Mouse (Mus musculus) brown adipose tissue, adult 24 weeks (tissue): ENCODE results near the gene Sox18. TPM values are rescaled to one million over a fixed set of nuclear protein-coding genes. Genes with fewer than 3 reads are reported as not detected.

ENCODE experiments used
- H3K27ac ChIP-seq: fragments of 200-500 bp; replicated peaks from 2 replicates; pipeline ENCODE4 v1.5.1; 2012; ENCODE audit warnings: low read depth, mild to moderate bottlenecking, low read length
- H3K4me1 ChIP-seq: fragments of 200-500 bp; 2 replicates; pipeline ENCODE4 v1.6.1; 2012; ENCODE audit warnings: low read length, mixed read lengths; ENCODE audit not compliant: control insufficient read depth, insufficient read depth, insufficient read length
- H3K4me3 ChIP-seq: fragments of 200-500 bp; 2 replicates; pipeline ENCODE4 v1.5.1; 2012; ENCODE audit warnings: low read depth, mild to moderate bottlenecking, low read length, moderate library complexity; ENCODE audit not compliant: insufficient read depth
- polyA plus RNA-seq: library from polyadenylated mRNA; stranded (reverse); fragments of >200 nt; gene quantifications from 2 replicates; pipeline ENCODE4 v1.2.4, GENCODE M21; 2012; ENCODE audit not compliant: missing spikeins, insufficient read depth, insufficient read length

Sox18 gene
- polyA plus RNA-seq, 1 experiment: 12.8 TPM

GRCm38 (mm10) chr2:181673501-181673900 lies 2.1 kb upstream of the Sox18 start:
- H3K4me1 ChIP-seq: peaks cover 29% of the 10 kb centered on the region
- H3K27ac ChIP-seq: peak overlapping the region; percentile 89

GRCm38 (mm10) chr2:181671984-181672383 lies 544 bp upstream of the Sox18 start:
- Histone ChIP-seq H3K4me1 (peaks cover 25% of the 10 kb centered on the region), H3K27ac (peak overlapping the region; percentile 89), H3K4me3 (peak overlapping the region; percentile 76)

More at GRCm38 (mm10) chr2:181673501-181673900, 2.1 kb upstream of the Sox18 start:
- peak overlapping the region; percentile 1; the same call in 1 of the 2 replicates for H3K4me3 ChIP-seq

- Histone ChIP-seq H3K27ac (peak overlapping the region; percentile 79), H3K4me3 (peak overlapping the region; percentile 76), H3K4me1 (peaks cover 22% of the 10 kb centered on the region)
These were observed 528 bp downstream of the Sox18 start for GRCm38 (mm10) chr2:181670913-181671311.

- H3K4me1 ChIP-seq: peaks cover 22% of the 10 kb centered on the region
- H3K4me3 ChIP-seq: peak overlapping the region; percentile 76
- peak overlapping the region; percentile 79 for H3K27ac ChIP-seq
These were observed 1.0 kb downstream of the Sox18 start for GRCm38 (mm10) chr2:181670285-181670912.

- Histone ChIP-seq H3K27ac (peak overlapping the region; percentile 93), H3K4me1 (peaks cover 20% of the 10 kb centered on the region), H3K4me3 (no peak overlapping the region)
These were observed 8.2 kb downstream of the Sox18 start for GRCm38 (mm10) chr2:181663298-181663630.

GRCm38 (mm10) chr2:181662620-181663297 lies 8.7 kb downstream of the Sox18 start:
- peak overlapping the region; percentile 93 for H3K27ac ChIP-seq
- H3K4me1 ChIP-seq: peaks cover 20% of the 10 kb centered on the region
- no peak overlapping the region for H3K4me3 ChIP-seq

GRCm38 (mm10) chr2:181659609-181660055 lies 11.8 kb downstream of the Sox18 start:
- Histone ChIP-seq H3K27ac (peak overlapping the region; percentile 93), H3K4me3 (no peak overlapping the region), H3K4me1 (peaks cover 20% of the 10 kb centered on the region)

- no peak overlapping the region for H3K4me3 ChIP-seq
- H3K4me1 ChIP-seq: peaks cover 20% of the 10 kb centered on the region
- peak overlapping the region; percentile 71 for H3K27ac ChIP-seq
These were observed 12.4 kb downstream of the Sox18 start for GRCm38 (mm10) chr2:181658930-181659555.

GRCm38 (mm10) chr2:181658528-181658927 lies 12.9 kb downstream of the Sox18 start:
- Histone ChIP-seq H3K4me1 (peaks cover 16% of the 10 kb centered on the region), H3K27ac (peak overlapping the region; percentile 36), H3K4me3 (no peak overlapping the region)

GRCm38 (mm10) chr2:181657441-181657840 lies 14.0 kb downstream of the Sox18 start:
- no peak overlapping the region for H3K4me3 ChIP-seq
- no peak overlapping the region for H3K27ac ChIP-seq

GRCm38 (mm10) chr2:181656734-181657133 lies 14.7 kb downstream of the Sox18 start, which contains the start of gene Gm29797:
TSS of gene Gm29797 (plus strand) at chr2:181657034.
- no peak within 1 kb of the TSS for H3K4me3 ChIP-seq
- H3K4me1 ChIP-seq: peaks cover 12% of the 10 kb centered on the region
- no peak within 1 kb of the TSS for H3K27ac ChIP-seq

More at GRCm38 (mm10) chr2:181657441-181657840, 14.0 kb downstream of the Sox18 start:
- peaks cover 16% of the 10 kb centered on the region for H3K4me1 ChIP-seq

GRCm38 (mm10) chr2:181653523-181653922 lies 17.9 kb downstream of the Sox18 start:
- H3K4me1 ChIP-seq: no peaks in the 10 kb centered on the region
- H3K27ac ChIP-seq: no peak overlapping the region
- no peak overlapping the region for H3K4me3 ChIP-seq

- H3K4me1 ChIP-seq: no peaks in the 10 kb centered on the region
- no peak overlapping the region for H3K27ac ChIP-seq
- no peak overlapping the region for H3K4me3 ChIP-seq
These were observed 18.4 kb downstream of the Sox18 start for GRCm38 (mm10) chr2:181653065-181653464.

- no peak overlapping the region for H3K4me3 ChIP-seq
- H3K4me1 ChIP-seq: no peaks in the 10 kb centered on the region
- no peak overlapping the region for H3K27ac ChIP-seq
These were observed 22.5 kb downstream of the Sox18 start for GRCm38 (mm10) chr2:181648926-181649325.

GRCm38 (mm10) chr2:181646626-181647472 lies 24.6 kb downstream of the Sox18 start:
- no peaks in the 10 kb centered on the region for H3K4me1 ChIP-seq

More at GRCm38 (mm10) chr2:181646626-181647472, 24.6 kb downstream of the Sox18 start:
- Histone ChIP-seq H3K27ac (no peak overlapping the region), H3K4me3 (no peak overlapping the region)
